Mouse (Mus musculus): ENCODE results near the gene Prok2.

Gene Prok2

GRCm38 (mm10) chr6:99692916-99693841 is 33.0 kb downstream of the Prok2 start:
- no peak for DNase-seq (ENCODE audit: low read depth in 2 of 2, low spot score in 2 of 2)

- no peak for DNase-seq (ENCODE audit: low read depth in 2 of 2, low spot score in 2 of 2)
These were observed 33.8 kb downstream of the Prok2 start, which contains the start of gene Gpr27 for GRCm38 (mm10) chr6:99692206-99692915. Gene Gpr27 (plus strand): TSS chr6:99692679.

- DNase-seq (ENCODE audit: low read depth in 2 of 2, low spot score in 2 of 2): no peak
These were observed 34.5 kb downstream of the Prok2 start for GRCm38 (mm10) chr6:99691666-99692205.

- no peak for DNase-seq (ENCODE audit: low read depth in 2 of 2, low spot score in 2 of 2)
These were observed 37.7 kb downstream of the Prok2 start for GRCm38 (mm10) chr6:99688513-99688912.

- DNase-seq (ENCODE audit: low read depth in 2 of 2, low spot score in 2 of 2): peak; percentile 8 to 42
These were observed 41.3 kb downstream of the Prok2 start for GRCm38 (mm10) chr6:99684899-99685298.

GRCm38 (mm10) chr6:99683974-99684373 is 42.2 kb downstream of the Prok2 start:
- DNase-seq (ENCODE audit: low read depth in 2 of 2, low spot score in 2 of 2): no peak

- DNase-seq (ENCODE audit: low read depth in 2 of 2, low spot score in 2 of 2): no peak
These were observed 48.1 kb downstream of the Prok2 start for GRCm38 (mm10) chr6:99678108-99678507.

GRCm38 (mm10) chr6:99677325-99677724 is 48.9 kb downstream of the Prok2 start:
- DNase-seq (ENCODE audit: low read depth in 2 of 2, low spot score in 2 of 2): no peak

- DNase-seq (ENCODE audit: low read depth in 2 of 2, low spot score in 2 of 2): no peak
These were observed 51.7 kb downstream of the Prok2 start for GRCm38 (mm10) chr6:99674482-99674881.

- no peak for DNase-seq (ENCODE audit: low read depth in 2 of 2, low spot score in 2 of 2)
These were observed 54.4 kb downstream of the Prok2 start for GRCm38 (mm10) chr6:99671768-99672167.

- DNase-seq (ENCODE audit: low read depth in 2 of 2, low spot score in 2 of 2): peak; percentile 55 to 67
These were observed 55.6 kb downstream of the Prok2 start for GRCm38 (mm10) chr6:99670481-99671119.

GRCm38 (mm10) chr6:99669481-99670325 is 56.5 kb downstream of the Prok2 start:
- no peak for DNase-seq (ENCODE audit: low read depth in 2 of 2, low spot score in 2 of 2)

GRCm38 (mm10) chr6:99667290-99667689 is 58.9 kb downstream of the Prok2 start:
- no peak for DNase-seq (ENCODE audit: low read depth in 2 of 2, low spot score in 2 of 2)

GRCm38 (mm10) chr6:99666318-99667171 is 59.6 kb downstream of the Prok2 start, which contains the start of the genes Eif4e3 and Gm20696:
Gene Eif4e3 (minus strand): TSS chr6:99666771.
Gene Gm20696 (minus strand): TSS chr6:99666797.
- DNase-seq (ENCODE audit: low read depth in 2 of 2, low spot score in 2 of 2): peak in 1 of 2 experiments; percentile 12

GRCm38 (mm10) chr6:99665457-99666317 is 60.5 kb downstream of the Prok2 start:
- peak in 1 of 2 experiments; percentile 25 for DNase-seq (ENCODE audit: low read depth in 2 of 2, low spot score in 2 of 2)

- DNase-seq (ENCODE audit: low read depth in 2 of 2, low spot score in 2 of 2): no peak
These were observed 63.0 kb downstream of the Prok2 start for GRCm38 (mm10) chr6:99663232-99663631.

All from CD8-positive naive resting alpha-beta T cell, adult 2 months (primary cell).